Mouse (Mus musculus) heart, adult 2 months (tissue): ENCODE data around the gene Bmp5.

Experiments
- CTCF ChIP-seq: fragments of 200-600 bp; IDR thresholded peaks from 2 replicates; pipeline ENCODE4 v1.8.1; 2022; ENCODE audit warnings: antibody characterized with exemption, mild to moderate bottlenecking, moderate library complexity
- POLR2A ChIP-seq: fragments of 200-500 bp; IDR thresholded peaks from 2 replicates; pipeline ENCODE4 v1.6.1; 2011; ENCODE audit warnings: mild to moderate bottlenecking, low read depth, low read length, control low read depth; ENCODE audit not compliant: insufficient read depth

GRCm38 (mm10) chr9:75833189-75833732 lies 58.1 kb downstream of the Bmp5 start:
- TF ChIP-seq POLR2A (no peak), CTCF (no peak)
